16 mouse cellular contexts compared by ENCODE assay signal in the genomic region with DNA sequence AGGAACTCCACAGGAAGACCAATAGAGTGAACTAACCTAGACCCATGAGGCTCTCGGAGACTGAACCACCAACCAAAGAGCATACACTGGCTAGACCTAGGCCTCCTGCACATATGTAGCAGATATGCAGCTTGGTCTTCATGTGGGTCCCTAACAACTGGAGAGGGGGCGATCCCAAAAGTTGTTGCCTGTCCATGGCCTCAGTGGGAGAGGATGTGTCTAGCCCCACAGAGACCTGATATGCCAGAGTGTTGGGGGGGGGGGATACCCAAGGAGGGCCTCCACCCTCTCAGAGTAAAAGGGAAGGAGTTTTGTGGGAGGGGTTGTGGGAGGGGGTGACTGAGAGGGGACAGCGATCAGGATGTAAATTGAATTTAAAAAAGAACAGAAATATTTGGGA.
"Had no signal": no experiment of that assay in that cellular context is flagged by ENCODE, and none has a peak within 500 bp of the region (broad histone marks: within the 10 kb centered on the region; RNA-seq: fewer than 3 reads in every experiment).

No protein-coding gene starts in this region.

- H3K36me3 ChIP-seq: neural tube, embryonic 13.5 days; neural tube, embryonic 15.5 days; stomach, embryonic 15.5 days had no signal

- H3K4me1 ChIP-seq: neural tube, embryonic 13.5 days; neural tube, embryonic 15.5 days; stomach, embryonic 15.5 days had no signal

- H3K4me3 ChIP-seq: neural tube, embryonic 13.5 days; neural tube, embryonic 15.5 days; stomach, embryonic 15.5 days had no signal

- H3K27me3 ChIP-seq: neural tube, embryonic 13.5 days; neural tube, embryonic 15.5 days; stomach, embryonic 15.5 days had no signal

- H3K9ac ChIP-seq: neural tube, embryonic 13.5 days; neural tube, embryonic 15.5 days; stomach, embryonic 15.5 days had no signal

- H3K27ac ChIP-seq: neural tube, embryonic 13.5 days; neural tube, embryonic 15.5 days; stomach, embryonic 15.5 days; stomach, postnatal 0 days had no signal

- H3K4me2 ChIP-seq: neural tube, embryonic 13.5 days; neural tube, embryonic 15.5 days; stomach, embryonic 15.5 days had no signal

- DNase-seq: retina, postnatal 1 day; right cerebral cortex, adult 18-20 months; right cerebral cortex, postnatal 14 days; right cerebral cortex, postnatal 25 days; right cerebral cortex, postnatal 4 days; spleen, adult 18-20 months; thymus, adult 18-20 months; thymus, adult 2 months; thymus, postnatal 14 days; thymus, postnatal 25 days; thymus, postnatal 36 days; thymus, postnatal 4 days had no signal

- H3K9me3 ChIP-seq: neural tube, embryonic 13.5 days; neural tube, embryonic 15.5 days; stomach, embryonic 15.5 days had no signal
